Mouse (Mus musculus) left cerebral cortex, postnatal 25 days (tissue): ENCODE results near the gene Alg11. TPM values are rescaled to one million over a fixed set of nuclear protein-coding genes. Genes with fewer than 3 reads are reported as not detected.

Experiments
- DNase-seq, 2 experiments: peaks; one replicate each; pipeline ENCODE4 v3.0.0; 2022; ENCODE audit warnings: low spot score in 2 of 2, mixed read lengths in 1 of 2
- intact Hi-C: fragments of 180-260 bp; cut with DNase I; formaldehyde crosslinking; loops from one replicate; pipeline ENCODE4 v1.15.1; 2025
- total RNA-seq, 2 experiments: library from RNA; stranded (reverse); gene quantifications; 2 replicates each; pipeline ENCODE4 v1.2.3; 2021

The Alg11 gene
- total RNA-seq, 2 experiments from 2014 or later, result 32.7 to 34.4 TPM

DNA sequence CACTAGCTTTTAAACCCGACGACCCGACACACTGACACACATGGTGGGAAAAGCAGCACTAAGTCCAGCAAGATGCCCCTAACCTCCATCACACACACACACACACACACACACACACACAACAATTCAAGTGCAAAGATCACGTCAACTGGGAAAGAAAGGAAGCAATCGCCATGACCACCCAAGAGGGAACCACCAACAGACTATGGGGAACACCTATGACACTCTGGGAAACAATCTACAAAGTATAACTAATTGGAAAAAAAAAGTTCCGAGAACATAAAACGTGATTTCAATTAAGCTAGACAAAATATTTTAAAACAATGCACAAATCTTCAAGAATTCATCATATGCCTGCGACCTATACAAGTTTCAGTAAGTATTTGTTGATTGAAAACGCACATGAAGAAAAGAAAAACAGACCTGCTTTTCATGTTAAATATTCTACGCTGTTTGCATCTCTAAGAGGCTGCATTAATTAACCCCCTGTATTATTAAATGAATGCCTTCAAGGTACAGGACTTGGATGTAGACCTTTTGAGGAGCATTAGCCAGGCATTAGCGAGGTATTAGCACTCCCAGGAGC, 1.3 kb upstream of the Alg11 start:
- no peak for DNase-seq
- intact Hi-C loops, result no loop called here

DNA sequence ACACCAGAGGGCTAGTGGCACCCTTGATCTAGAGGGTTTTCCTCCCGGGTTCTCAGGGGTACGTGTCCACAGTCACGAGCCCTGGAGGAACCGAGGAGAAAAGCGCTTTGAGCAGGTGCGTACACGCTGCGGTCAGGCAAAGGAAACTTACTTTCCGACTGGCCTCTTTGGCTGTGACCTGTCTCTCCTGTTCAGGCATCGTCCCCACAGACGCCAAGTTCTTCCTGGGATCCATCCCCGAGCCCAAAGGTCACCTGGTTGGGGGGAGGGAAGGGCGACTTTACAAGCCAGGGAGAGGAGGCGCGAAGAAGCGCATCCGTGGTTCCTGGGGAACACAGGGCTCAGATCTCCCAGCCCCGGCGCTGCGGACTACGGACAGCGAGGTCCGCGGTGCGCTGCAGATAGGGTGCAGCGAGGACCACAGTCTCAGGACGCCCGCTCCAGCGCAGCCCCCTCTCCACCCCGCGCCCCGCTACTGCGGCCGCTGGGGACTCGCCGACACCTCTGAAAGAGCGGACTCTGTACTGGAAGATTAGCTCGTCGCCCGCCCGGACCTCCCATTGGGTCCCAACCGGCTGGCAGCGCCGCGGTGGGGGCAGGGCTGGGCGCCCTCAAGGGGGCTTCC, 588 bp upstream of the Alg11 start, which contains the start of gene Atp7b:
TSS of gene Atp7b (minus strand) at position 485 of the 625 bp plus-strand sequence.
- DNase-seq, result no peak
- intact Hi-C loops, result loop anchor here (1.0 to 2.0 kb wide), 2 partner anchors 106 to 125 kb away; partner anchors contain the start of genes Ckap2 and Nek3

DNA sequence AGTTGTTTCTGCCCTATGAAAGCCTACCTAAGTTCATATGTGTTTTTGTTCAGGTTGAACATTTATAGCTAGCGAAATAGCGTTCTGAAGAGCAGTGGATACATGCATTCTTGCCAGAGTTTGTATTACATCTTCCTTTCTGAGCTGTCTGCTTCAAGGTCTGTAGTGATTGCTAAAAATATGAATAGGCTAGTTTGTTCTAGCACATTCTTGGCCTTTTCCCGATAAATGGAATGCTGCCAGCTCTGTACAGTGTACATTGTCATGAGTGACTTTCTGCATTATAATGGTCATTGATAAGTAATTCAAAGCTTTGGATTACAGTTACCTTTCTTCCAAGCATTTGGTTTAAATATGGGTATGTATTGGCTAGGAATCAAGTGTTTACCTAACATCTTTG, 605 bp downstream of the Alg11 start:
- intact Hi-C loops, result loop anchor here (2.0 kb wide), 1 partner anchor 124 kb away; the partner anchor contains the start of gene Ckap2
- no peak for DNase-seq

DNA sequence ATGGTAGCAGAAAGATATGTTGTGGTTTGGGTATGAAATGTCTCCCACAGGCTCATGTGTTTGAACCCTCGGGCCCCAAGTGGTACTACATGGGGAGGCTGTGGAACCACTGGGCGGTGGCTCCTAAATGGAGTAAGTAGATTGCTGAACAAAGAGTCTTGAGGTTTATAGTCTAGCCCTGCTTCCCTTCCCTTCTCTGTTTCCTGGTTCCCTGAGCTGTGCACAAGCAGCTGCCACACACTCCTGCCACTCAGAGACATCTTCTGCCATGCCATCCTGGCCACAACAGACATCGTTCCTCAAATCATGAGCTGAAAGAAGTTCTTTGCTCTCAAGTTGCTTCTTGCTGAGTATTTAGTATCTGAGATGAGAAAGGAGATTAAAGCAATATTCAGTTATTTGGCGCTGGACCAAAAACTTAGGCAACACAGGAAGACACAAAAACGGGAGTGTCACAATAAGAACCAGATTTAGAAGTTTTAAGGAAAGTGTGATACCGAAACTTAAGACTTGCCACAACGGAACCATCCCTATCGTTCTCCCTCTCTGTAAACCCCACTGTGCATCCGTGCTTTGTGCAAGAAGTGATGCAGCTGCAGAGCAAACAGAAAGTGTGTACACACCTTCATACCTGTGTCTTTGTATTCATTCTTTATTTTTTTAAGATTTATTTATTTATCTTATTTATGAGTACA, 18.9 kb downstream of the Alg11 start:
- DNase-seq, result no peak
- intact Hi-C loops, result no loop called here

DNA sequence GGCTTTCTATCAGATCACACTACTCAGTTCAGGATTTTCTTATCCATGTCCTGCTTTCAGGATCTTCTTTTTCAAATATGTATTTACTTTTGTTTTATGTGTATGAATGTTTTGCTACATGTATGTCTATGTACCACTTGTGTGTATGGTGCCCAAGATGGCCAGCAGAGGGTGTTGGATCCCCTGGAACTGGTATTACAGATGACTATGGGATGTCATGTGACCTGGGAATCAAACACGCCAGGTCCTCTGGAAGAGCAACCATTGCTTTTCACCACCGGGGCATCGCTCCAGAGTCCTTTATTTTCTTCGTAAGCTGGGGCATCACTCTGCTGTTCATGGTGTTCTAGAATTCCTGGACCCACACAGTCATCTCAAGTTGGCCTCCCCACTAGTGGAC, 28.7 kb downstream of the Alg11 start:
- DNase-seq, result no peak
- intact Hi-C loops, result no loop called here

DNA sequence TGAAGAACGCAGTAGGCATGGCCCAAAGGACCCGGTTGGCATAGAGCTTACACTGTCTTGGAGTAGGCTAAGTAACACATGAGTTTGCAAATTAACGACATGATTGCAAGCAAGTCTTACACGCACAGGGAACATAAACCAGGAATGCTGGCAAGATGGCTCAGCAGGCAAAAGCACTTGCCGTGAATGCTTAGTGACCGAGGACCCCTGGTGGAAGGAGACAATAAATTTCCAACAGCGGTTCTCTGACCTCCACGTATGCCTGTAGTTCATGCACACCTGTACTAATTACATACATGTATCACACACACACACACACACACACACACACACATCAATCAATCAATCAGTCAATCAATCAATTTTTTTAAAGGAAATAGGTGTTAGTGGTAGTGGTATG, 31.0 kb downstream of the Alg11 start:
- intact Hi-C loops, result no loop called here
- no peak for DNase-seq

DNA sequence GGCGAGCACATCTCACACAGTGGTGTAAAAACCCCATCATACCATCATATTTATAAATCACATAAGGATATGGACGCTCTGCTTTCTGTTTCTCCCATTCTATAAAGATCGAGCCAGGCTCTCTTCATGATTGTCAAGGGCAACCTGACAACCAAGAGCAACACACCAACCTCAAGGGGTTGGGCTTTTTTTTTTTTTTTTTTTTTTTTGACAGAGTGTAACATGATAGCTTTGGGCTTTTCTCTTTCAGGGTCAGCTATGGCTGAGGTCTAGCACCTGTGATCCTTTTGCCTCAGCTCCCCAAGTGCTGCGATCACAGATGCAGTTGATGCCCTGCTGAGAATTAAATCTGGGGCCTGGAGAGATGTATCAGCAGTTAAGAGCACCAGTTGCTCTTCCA, 46.5 kb downstream of the Alg11 start:
- intact Hi-C loops, result no loop called here
- no peak for DNase-seq

Other genes starting within 250 kb of the Alg11 start
- gene Defb50, start 237.2 kb upstream of the Alg11 start, total RNA-seq, result not detected
- gene Defb2, start 220.8 kb upstream of the Alg11 start, total RNA-seq, result not detected
- not detected for gene Defb10, start 201.8 kb upstream of the Alg11 start, total RNA-seq
- gene Defb9, start 175.3 kb upstream of the Alg11 start, total RNA-seq, result not detected
- not detected for gene Defb11, start 154.3 kb upstream of the Alg11 start, total RNA-seq
- gene Defb15, start 128.0 kb upstream of the Alg11 start, total RNA-seq, result not detected
- gene Defb35, start 122.4 kb upstream of the Alg11 start, total RNA-seq, result not detected
- gene Defb13, start 114.0 kb upstream of the Alg11 start, total RNA-seq, result not detected
- gene Fam90a1a, start 102.0 kb upstream of the Alg11 start, total RNA-seq, result not detected
- gene Ccdc70, start 90.9 kb upstream of the Alg11 start, total RNA-seq, result not detected
- 1 to 10 TPM; 1.9 to 2.0 TPM for gene Atp7b, start 416 bp upstream of the Alg11 start, total RNA-seq
- under 1 TPM in 1 of 2 experiments, not detected in 1; 0.16 TPM for gene Nek5, start 64.3 kb downstream of the Alg11 start, total RNA-seq
- 1 to 10 TPM; 1.8 to 1.9 TPM for gene Nek3, start 105.7 kb downstream of the Alg11 start, total RNA-seq
- gene Ckap2, start 125.1 kb downstream of the Alg11 start, total RNA-seq, result under 1 TPM; 0.57 to 0.85 TPM
- gene Vps36, start 132.1 kb downstream of the Alg11 start, total RNA-seq, result 10 to 100 TPM; 26.0 to 28.1 TPM
- gene Thsd1, start 166.6 kb downstream of the Alg11 start, total RNA-seq, result 1 to 10 TPM; 3.6 to 4.6 TPM
- gene Tpte, start 222.7 kb downstream of the Alg11 start, total RNA-seq, result not detected